Mouse (Mus musculus) urinary bladder, postnatal 36 days (tissue): Measurements from ENCODE around the gene Urb1.
A peak's percentile ranks its signal among the peaks of the same experiment; 100 is the strongest.

Source experiments
- DNase-seq, 2 experiments: peaks; one replicate each; pipeline ENCODE4 v3.0.0; 2022; ENCODE audit warnings: low spot score in 2 of 2, mixed read lengths in 1 of 2

Gene Urb1

DNA sequence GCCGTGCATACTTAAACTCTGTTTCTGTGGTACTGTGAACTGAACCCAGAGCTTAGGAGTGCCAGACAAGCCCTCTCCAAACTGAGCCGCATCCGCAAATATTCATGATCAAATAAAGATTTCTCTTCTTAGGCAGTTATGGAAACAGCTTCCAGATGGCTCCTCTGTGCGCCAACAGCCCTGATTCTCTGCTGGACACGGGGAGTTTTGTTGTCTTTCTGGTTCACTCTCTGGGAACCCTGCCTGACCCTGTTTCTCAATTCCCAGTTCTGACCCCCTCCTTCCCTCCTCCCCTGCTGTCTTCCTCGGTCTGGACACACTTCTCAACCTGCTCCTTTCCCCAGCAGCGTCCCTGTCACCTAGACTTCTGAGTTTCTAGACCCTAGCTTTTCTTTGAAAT is 12.8 kb upstream of the Urb1 start:
- peak in 1 of 2 experiments; percentile 66 for DNase-seq

- DNase-seq: no peak
These were observed 12.2 kb upstream of the Urb1 start for GRCm38 (mm10) chr16:90822284-90822935.

DNA sequence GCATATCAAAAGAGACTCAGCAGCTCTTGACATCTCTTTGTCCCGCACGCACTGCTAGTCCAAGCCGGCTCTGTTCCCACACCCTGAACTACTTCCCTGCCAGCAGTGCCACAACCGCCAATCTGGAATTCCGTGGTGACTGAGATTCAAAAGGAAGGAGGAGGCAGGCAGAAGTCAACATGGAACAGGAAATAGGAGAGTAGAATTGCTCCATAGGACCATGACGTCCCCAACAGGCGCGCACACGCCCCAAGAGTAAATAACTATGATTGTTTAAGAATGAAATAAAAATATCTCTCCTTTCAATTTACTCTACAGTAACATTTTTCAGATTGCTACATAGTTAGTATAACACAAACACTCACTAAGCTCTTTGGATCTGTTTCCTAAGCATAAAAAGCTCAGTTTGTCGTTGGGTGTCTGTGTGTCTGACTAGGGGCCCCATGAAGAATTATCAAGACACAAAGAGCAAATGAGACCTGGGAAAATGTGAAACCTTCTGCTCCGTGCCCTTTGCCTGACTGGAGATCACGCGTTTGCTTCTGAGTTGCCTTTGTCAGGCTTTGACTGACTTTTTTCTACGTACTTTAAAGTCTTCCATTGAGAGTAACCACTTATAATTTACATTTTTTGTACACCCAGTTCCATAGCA is 11.0 kb upstream of the Urb1 start:
- DNase-seq: peak; percentile 20 to 30

DNA sequence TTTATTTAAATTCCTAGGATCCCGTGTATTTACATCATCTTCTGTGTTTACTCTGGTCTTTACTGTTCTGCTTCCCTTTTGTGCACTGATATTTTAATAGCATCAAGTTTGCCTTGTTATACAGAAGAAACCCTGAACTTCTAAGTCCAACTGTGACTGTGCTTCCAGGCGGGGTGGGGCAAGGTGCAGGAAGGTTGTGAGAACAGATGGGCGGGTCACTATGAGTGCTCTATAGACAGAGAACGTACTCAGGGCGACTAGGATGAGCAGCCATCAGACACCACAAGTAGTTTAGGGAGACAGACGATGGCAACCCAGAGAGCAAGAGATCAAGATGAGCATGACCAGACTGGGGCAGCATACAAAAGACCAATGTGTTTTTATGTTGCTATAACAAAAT is 10.1 kb upstream of the Urb1 start:
- DNase-seq: no peak

- DNase-seq: no peak
These were observed 1.9 kb upstream of the Urb1 start for GRCm38 (mm10) chr16:90812086-90812485.

- DNase-seq: no peak
These were observed 573 bp upstream of the Urb1 start for GRCm38 (mm10) chr16:90810716-90811256.

DNA sequence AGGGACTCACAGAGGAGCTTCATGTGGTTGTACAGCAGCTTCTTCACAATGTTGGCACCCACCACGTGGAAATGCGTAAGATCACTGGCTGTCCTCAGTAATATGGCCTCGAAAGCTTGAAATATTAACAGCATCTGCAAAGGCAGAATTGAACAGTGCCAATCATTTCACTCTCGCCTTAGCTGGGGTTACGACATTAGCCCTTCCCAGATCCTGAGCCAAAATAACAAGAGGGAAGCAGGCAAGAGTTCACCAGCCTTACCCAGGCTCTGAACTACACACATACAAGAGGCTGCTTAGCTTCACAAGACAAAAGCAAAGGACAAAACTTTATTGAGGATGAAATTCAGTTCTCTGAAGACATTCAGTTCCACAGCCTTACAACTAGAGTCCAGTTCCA is 5.7 kb downstream of the Urb1 start:
- DNase-seq: no peak

DNA sequence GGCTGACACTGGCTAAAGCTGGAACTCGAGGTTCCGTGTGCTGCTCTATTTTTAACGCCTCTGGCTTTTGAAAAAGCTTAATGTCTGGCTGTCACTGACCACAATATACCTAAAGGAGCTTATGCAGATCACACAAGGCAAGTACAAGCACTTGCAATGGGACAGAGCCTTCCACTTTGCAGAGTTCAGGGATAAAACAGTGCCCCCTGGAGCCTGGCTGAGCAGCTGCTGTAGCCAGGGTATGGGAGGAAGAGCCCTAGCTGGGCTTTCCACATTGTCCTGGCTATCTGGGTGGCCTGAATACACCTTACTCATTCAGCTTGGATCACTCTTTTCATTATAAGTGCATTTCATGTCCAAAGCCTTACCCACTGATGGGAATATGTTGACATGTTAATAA is 8.3 kb downstream of the Urb1 start:
- no peak for DNase-seq

GRCm38 (mm10) chr16:90801251-90801650 is 9.0 kb downstream of the Urb1 start:
- no peak for DNase-seq

GRCm38 (mm10) chr16:90799840-90800239 is 10.4 kb downstream of the Urb1 start:
- no peak for DNase-seq

DNA sequence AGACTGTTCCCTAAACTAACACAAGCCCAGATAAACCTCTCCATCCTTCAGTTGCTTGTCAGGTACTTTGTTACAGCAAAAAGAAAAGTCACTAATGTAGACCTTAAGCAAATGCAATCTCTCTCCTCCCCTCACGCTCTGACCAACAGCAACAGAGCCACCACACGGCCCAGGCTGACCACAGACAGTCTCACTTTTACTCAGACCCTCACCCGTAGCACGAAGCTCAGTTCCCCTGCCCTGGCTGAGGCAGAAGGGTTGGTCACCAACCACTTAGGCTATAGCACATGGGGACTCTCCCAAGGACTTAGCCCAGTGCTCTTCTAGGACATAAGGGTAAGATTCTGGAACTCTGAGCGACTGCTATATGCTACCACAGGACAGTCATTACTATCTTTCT is 11.4 kb downstream of the Urb1 start:
- DNase-seq: no peak

DNA sequence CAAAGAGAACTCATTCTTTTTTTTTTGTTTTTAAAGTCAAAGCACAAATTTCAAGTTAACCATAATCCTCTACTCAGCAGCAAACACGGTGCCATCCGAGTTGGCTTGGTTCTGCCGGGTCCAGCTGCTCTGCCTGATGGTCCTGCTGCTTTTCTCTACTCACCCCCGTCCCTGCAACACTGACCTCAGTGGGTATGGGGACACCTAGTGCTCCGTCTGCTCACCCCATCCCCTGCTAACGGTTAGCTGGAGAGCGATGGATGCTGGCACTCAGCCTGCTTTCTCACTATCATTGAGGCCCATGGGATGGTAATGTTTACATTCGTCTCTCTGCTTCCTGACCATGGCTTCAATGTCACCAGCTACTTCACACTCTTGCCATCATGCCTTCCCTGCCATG is 11.8 kb downstream of the Urb1 start:
- DNase-seq: no peak

GRCm38 (mm10) chr16:90794708-90795107 is 15.5 kb downstream of the Urb1 start:
- DNase-seq: no peak

- DNase-seq: peak in 1 of 2 experiments; percentile 31
These were observed 17.7 kb downstream of the Urb1 start for GRCm38 (mm10) chr16:90792500-90792899.

DNA sequence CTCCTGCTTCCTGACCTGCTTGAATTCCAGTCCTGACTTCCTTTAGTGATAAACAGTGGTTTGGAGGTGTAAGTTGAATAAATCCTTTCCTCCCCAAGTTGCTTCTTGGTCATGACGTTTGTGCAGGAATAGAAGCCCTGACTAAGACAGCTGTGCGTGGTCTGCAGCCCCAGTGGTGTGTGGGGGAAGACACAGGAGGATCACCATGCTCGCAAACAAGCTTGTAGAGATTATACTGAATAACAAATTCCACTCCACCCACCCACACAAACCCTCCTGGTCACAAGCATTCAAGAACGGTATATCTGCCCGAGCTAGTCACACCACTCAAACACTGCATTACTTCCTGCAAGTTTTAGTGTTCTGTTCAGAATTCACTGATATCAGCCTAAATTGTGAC is 18.1 kb downstream of the Urb1 start:
- DNase-seq: no peak

DNA sequence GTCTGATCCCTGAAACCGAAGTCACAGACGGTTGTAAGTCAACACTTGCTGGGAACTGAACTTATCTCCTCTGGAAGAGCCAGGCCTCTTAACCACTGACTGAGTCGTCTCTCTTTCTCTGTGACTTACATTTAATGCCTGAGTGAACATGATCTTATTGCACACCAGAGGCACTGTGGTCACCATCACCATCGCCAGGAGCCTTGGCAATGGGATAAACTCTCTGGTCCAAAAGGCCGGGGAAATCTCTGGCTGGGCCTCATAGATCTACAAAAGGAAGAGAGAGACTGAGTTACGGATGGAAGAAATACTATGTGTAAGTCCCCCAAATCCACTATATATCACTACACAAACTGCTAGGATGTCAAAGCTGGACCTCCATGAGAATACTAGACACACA is 19.3 kb downstream of the Urb1 start:
- no peak for DNase-seq

DNA sequence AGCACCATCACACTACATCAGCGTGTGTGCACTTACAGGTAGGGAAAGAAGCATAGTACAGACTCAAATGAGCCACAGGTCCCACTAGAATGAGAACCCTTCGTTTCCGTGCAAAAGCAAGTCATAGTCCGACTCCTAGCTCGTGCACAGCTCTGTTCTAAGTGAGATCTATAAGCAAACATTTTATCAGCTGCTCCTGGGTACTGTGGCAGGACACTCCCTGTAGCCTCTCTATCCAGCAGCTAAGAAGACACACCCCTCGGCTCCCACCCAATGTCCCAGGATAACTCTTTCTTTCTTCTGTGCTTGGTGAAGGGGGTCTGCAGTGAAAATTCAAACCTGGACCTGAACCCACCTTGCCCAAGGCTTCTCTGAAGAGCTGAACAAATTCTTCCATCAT is 21.6 kb downstream of the Urb1 start:
- no peak for DNase-seq

DNA sequence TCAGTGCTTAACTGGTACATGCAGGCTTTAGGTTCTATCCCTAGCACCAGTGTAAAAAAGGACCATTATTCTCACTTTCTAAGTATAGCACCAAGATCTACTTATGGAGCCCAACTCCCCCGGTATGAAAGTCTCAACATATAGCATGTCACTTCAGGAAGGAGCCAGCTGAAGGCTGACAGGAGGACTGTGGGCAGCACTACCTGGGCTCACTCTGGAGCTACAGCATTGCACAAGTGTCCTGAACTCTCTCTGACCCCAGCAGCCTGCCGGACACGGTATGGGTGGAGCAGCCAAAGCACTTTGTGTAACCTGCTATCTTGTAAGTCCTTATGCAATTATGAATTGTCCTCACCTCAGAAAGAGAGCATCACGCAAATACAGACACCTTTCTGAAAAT is 25.0 kb downstream of the Urb1 start:
- DNase-seq: peak; percentile 13 to 50

DNA sequence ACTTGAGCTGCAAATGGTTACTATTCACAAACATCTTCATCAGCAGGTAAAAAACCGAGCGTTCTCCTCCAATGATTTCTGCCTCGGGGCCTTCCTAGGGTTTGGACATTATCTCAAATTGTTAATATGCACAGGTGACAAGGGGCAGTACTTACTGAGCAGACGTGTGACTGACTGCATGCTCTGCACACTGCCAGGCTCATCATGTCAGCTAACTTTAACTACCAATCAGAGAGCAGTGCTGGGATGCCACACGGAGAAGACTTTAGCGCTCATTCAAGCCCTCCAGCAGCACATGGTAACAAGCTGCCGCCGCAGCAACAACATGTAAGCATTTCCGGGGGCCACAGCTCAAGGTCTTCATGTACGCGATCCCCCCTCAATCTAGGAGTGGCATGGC is 26.9 kb downstream of the Urb1 start:
- DNase-seq: no peak

- no peak for DNase-seq
These were observed 30.4 kb downstream of the Urb1 start for GRCm38 (mm10) chr16:90779783-90780182.

DNA sequence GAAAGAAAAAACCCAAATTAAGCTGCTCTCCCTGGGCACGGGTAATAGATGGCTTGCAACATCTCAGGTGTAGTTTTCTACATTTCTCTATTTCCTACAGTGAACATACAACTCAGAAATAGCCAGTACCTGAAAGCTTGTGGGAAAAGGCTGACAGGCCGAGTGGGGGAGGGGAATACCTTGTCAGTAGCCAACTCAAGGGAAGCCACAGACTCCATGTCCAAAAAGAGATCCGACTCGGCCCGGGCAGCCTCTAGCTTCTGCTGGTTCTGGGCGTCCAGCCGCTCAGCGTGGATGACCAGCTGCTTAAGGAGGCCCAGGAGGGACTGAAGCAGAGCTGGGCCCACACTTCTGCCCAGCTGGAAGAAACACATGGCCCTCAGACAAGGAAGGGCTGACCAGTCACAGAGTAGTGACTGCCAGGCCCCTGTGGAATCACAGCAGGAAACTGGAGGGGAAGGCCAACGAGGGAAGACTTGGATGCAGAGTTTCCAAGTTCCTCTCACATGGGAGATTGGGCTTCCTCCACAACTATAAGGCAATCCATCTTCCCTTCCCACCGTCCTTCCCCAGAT is 34.2 kb downstream of the Urb1 start:
- DNase-seq: no peak

DNA sequence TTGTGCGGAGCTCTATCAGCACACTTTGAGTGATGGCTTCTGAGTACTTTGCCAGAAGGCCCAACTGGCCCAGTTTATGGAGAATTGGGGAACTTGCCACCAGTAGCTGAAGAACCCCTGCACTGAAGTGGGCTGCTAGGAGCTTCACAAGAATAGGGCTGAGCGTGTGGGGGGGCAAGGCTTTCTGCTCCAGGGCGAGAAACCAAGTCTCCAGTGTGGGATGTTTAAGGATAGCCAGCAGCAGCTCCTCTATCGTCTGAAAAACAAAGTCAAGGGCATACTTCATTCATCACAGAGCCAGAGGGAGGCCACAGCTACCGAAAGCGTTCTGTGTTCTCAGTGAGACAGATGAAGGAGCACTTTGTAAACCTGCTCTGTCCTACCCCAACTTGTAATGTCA is 35.6 kb downstream of the Urb1 start:
- DNase-seq: no peak

- DNase-seq: no peak
These were observed 36.0 kb downstream of the Urb1 start for GRCm38 (mm10) chr16:90774216-90774615.
